Mouse (Mus musculus) cortical plate, adult 2 months (tissue): ENCODE results near the gene Doc2b. TPM values are rescaled to one million over a fixed set of nuclear protein-coding genes. Genes with fewer than 3 reads are reported as not detected.
A peak's percentile ranks its signal among the peaks of the same experiment; 100 is the strongest.

ENCODE experiments used
- H3K27ac ChIP-seq: fragments of 200-500 bp; 2 replicates; pipeline ENCODE4 v1.5.1; 2012; ENCODE audit warnings: low read length, control low read depth, inconsistent platforms; ENCODE audit not compliant: insufficient read depth
- H3K4me1 ChIP-seq: fragments of 200-500 bp; 2 replicates; pipeline ENCODE4 v1.6.1; 2011; ENCODE audit warnings: low read length; ENCODE audit not compliant: control insufficient read depth, insufficient read depth
- H3K4me3 ChIP-seq: fragments of 200-500 bp; 2 replicates; pipeline ENCODE4 v1.5.1; 2011; ENCODE audit warnings: mild to moderate bottlenecking, low read length, control low read depth; ENCODE audit not compliant: insufficient read depth
- CTCF ChIP-seq: fragments of 200-500 bp; IDR thresholded peaks from 2 replicates; pipeline ENCODE4 v1.5.1; 2011; ENCODE audit warnings: mild to moderate bottlenecking, control low read depth, low read length; ENCODE audit not compliant: insufficient read depth; ENCODE audit errors: extremely low read depth
- POLR2A ChIP-seq: fragments of 200-500 bp; IDR thresholded peaks from 2 replicates; pipeline ENCODE4 v1.6.1; 2011; ENCODE audit warnings: mild to moderate bottlenecking, low read length, control low read depth; ENCODE audit not compliant: insufficient read depth; ENCODE audit errors: extremely low read depth
- polyA plus RNA-seq: library from polyadenylated mRNA; depleted of rRNA; stranded (reverse); fragments of >200 nt; gene quantifications from 2 replicates; pipeline ENCODE4 v1.2.3, GENCODE M21; 2012

Doc2b gene
- polyA plus RNA-seq, 1 experiment = 7.9 TPM

DNA sequence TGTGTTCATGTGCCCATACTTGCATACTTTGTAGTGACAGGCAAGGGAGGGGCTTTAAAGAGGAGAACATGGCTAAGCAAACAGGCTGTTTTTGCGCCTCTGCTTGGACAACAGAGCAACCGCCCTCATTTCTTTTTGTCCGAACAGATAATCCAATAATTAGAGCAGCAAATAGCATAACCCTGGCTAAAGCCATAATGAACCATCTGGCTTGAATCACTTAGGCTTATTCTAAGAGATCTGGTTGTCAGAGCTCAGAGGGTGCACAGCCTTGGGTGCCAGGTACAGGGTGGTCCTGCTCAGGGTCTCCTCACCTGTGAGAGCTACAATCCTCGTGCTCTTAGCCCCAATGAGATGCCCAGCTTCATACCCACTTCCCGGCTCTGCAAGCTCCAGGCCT, 2.5 kb downstream of the Doc2b start:
- no peak overlapping the region for H3K4me3 ChIP-seq
- H3K27ac ChIP-seq = no peak overlapping the region
- TF ChIP-seq CTCF (no peak), POLR2A (no peak)
- H3K4me1 ChIP-seq = no peaks in the 10 kb centered on the region

DNA sequence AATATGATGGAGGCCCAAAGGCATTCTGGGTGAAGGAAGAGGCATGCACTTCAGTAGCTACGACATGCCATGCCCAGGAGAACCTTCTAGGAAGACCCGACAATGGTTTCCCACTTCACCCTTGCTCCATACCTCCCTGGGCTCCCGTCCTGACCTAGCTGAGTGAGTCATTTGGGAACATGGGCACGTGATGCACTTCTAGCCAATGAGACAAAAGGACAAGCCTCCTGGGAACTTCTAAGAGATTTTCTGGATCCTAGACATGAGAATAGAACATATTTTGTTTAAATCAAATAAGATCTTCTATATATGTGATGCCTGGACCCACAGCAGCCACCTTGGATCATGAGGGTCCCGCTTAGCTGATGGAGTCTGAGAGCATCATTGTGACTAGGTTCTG, 3.3 kb downstream of the Doc2b start:
- no peak overlapping the region for H3K4me3 ChIP-seq
- TF ChIP-seq CTCF = no peak
- no peak for TF ChIP-seq POLR2A

DNA sequence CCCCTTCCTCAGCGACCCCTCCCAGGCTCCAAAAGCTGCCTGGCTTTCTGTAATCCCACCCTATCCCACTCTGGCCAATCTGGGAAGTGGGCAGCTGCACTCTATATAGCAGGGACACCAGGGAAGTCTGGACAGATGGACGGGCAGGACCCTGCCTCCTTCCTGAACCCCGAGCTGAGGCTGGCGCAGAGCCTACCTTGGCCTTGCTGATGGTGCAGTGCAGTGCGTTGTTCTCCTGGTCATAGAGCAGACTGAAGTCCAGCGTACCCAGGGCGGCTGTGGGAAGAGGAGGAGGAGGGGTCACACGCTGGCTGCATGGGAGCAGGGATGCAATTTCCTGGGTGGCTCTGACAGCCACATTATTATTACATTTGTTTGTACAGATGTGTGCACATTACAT, 10.0 kb downstream of the Doc2b start:
- TF ChIP-seq POLR2A = no peak
- TF ChIP-seq CTCF = no peak
- no peak overlapping the region for H3K27ac ChIP-seq
- H3K4me1 ChIP-seq = no peaks in the 10 kb centered on the region
- no peak overlapping the region for H3K4me3 ChIP-seq

More for the DNA sequence above, 3.3 kb downstream of the Doc2b start:
- no peaks in the 10 kb centered on the region for H3K4me1 ChIP-seq
- no peak overlapping the region for H3K27ac ChIP-seq

DNA sequence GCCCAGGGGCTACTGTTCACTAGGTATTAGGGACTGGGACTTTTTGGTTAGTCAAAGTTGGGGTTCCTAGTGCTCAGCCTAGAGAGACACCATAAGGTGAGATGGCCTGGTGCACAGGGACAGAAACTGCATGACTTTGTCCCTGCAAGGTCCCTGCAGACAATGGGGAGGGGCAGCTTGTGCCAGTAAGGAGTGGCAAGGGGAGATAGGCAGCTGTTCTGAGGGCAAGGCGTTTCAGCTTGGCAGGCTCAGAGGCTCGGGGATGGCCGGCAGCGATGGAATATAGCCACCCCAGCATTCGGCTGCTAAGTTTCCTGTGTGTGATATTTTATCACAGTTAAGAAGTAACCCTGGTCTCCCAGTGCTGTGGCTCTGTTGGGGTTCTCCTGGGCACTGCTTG, 12.1 kb downstream of the Doc2b start:
- TF ChIP-seq POLR2A (no peak), CTCF (no peak)
- H3K4me1 ChIP-seq = no peaks in the 10 kb centered on the region
- no peak overlapping the region for H3K4me3 ChIP-seq
- H3K27ac ChIP-seq = no peak overlapping the region

DNA sequence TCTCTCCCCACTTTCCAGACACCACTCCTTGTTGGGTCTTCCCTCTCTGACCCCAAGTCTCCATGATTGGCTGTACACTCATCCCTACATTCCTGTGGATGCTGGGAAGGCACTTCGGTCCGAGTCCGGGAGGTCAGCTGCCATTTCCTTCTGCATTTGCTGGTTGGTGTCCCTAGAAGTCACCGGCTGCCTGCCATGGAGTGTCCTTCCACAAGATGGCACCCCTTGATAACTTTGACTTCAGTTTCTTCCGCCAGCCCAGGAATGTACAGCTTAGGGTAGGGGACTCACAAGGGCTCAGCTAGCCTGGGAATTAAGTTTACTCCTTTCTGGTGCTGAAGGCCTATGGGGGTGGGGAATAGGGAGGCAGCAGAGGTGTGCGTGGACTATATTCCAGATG, 13.9 kb downstream of the Doc2b start:
- peak; percentile 91 for TF ChIP-seq CTCF
- no peak for TF ChIP-seq POLR2A
- Histone ChIP-seq H3K4me3 (no peak overlapping the region), H3K27ac (no peak overlapping the region), H3K4me1 (no peaks in the 10 kb centered on the region)

DNA sequence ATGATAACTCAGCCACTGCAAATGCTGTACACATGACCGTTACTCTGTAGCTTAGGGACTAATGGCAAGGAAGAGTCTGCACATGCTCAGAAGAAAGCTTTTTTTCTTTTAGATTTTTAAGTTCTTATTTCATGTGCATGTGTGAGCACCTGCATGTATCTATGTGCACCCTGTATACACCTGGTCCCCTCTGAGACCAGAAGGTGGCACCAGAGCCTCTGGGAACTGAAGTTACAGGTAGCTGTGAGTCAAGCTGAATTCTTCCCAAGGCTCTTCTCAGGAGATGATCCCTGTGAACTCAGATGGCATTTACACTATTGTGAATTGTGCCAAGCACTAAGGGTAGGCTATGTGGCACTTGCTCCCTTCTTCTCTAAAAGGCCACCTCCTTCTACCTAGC, 19.9 kb downstream of the Doc2b start:
- H3K27ac ChIP-seq = no peak overlapping the region
- TF ChIP-seq CTCF (no peak), POLR2A (no peak)
- no peak overlapping the region for H3K4me3 ChIP-seq
- H3K4me1 ChIP-seq = no peaks in the 10 kb centered on the region

DNA sequence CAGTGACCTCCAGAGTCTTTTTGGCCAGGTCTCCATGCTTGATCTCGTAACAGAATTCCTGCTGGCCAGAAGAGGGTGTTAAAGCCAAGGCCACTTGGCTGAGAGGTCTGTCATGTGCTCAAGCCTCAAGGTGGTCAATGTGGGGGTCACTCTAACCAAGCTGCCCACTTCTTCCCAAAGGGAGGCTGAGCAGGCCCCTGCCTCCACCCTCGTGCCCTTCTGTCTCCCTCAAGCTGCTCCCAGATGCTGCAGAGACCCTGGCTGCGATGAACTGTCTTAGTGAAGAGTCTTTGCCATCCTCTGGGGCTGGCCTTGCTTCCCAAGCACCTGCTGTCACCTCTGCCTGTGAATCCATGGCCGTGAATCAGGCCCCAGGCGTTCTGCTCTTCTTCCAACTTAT, 23.3 kb downstream of the Doc2b start:
- Histone ChIP-seq H3K4me1 (peaks cover 1% of the 10 kb centered on the region; the same call in 1 of the 2 replicates), H3K27ac (no peak overlapping the region), H3K4me3 (no peak overlapping the region)
- TF ChIP-seq CTCF (no peak), POLR2A (no peak)

DNA sequence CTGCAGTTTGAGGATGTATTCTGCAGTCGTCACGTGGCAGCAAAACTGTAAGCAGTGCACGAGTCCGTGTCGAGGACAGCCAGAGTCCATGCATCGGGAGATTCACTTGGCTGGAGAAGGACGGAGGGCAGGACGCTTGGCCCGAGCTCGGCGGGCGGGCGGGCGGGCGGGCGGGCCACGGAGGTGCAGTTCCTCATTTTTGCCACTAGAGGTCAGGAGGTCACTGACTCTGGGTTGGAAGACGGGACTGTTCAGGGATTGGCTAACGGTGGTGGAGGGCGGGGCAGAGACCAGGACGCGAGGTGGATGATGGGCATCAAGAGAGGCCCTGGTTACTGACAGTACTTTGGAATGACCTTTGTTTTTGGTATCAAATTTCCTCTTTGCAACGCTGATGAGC, 26.6 kb downstream of the Doc2b start:
- peak; percentile 58 for TF ChIP-seq CTCF
- no peak; the same call in 1 of the 2 replicates for TF ChIP-seq POLR2A
- H3K4me1 ChIP-seq = peaks cover 1% of the 10 kb centered on the region; the same call in 1 of the 2 replicates
- H3K27ac ChIP-seq = no peak overlapping the region
- 0 out of 2 replicates have a peak overlapping the region, but pooled peaks have one; percentile 1 for H3K4me3 ChIP-seq

DNA sequence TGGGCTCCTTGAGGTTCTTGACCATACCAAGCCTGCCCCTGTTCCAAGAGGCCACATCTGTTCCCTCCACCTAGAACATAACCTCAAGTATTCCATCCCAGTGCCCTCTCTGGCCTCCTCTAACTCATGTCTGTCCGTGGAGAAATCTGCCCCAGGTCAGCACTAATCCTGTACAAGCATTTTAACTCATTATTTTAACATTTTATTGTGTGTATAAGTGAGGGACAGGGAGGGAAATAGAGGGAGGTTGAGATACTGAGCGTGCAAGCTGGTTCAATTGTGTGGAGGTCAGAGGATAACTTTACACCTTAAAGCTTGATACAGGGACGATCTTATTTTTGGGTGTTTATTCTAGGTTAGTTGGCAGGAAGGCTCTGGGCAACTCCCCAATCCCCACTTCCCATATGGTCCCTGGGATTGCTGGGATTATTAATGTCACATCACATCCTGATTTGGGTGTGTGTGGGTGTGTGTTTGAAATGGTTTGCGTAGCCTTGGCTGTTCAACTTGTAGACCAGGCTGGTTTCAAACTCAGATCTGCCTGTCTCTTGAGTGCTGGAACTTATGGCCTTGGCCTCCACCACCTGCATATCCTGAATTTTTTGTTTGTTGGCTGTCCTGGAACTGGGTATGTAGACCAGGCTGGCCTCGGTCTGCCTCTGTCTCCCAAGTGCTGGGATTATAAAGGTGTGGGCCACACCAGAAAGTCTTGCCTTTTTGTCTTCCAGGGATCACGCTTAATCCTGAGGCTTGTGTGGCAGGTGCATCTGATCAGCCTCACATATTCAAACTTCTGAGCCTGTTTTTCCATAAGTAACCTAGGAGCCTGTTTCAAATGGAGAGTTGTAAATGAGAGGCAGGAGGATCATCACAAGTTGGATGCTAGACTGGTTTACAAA, 27.5 kb downstream of the Doc2b start:
- TF ChIP-seq POLR2A (no peak), CTCF (no peak)
- Histone ChIP-seq H3K4me3 (no peak overlapping the region), H3K27ac (no peak overlapping the region), H3K4me1 (peaks cover 1% of the 10 kb centered on the region; the same call in 1 of the 2 replicates)

DNA sequence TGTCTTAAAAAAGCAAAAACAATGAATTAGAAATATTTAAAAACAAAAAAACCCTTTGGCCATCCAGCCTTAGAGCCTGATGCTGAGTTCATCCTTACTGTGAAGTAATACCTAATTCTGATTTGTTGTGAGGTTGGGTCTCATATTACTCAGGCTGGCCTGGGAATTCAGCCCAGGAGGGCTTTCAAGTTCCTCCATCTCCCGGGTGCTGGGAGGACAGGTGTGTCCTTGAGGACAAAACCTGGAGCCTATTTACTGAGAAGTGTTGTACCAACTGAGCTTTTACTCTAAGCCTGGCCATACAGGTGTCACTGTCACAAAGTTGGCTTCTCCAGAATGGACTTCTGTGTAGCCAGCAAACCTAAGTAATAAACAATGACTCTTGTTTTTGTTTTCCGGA, 28.8 kb downstream of the Doc2b start:
- peaks cover 1% of the 10 kb centered on the region; the same call in 1 of the 2 replicates for H3K4me1 ChIP-seq
- no peak for TF ChIP-seq CTCF
- no peak for TF ChIP-seq POLR2A
- H3K4me3 ChIP-seq = no peak overlapping the region
- no peak overlapping the region for H3K27ac ChIP-seq
